Mouse (Mus musculus) heart, adult 2 months (tissue): ENCODE data around the gene Fam136a. TPM values are rescaled to one million over a fixed set of nuclear protein-coding genes. Genes with fewer than 3 reads are reported as not detected.

Experiments
- DNase-seq, 2 experiments: peaks; one replicate each; pipeline ENCODE4 v3.0.0; 2021
- H3K27ac ChIP-seq: fragments of 200-600 bp; 2 replicates; pipeline ENCODE4 v1.8.1; 2022
- H3K27me3 ChIP-seq: fragments of 200-500 bp; 2 replicates; pipeline ENCODE4 v1.6.1; 2012; ENCODE audit warnings: mild to moderate bottlenecking, low read length, inconsistent platforms, mixed read lengths; ENCODE audit not compliant: control insufficient read depth, insufficient read depth
- H3K36me3 ChIP-seq: fragments of 200-500 bp; 2 replicates; pipeline ENCODE4 v1.6.1; 2012; ENCODE audit warnings: low read length, inconsistent platforms; ENCODE audit not compliant: control insufficient read depth, insufficient read depth
- H3K4me1 ChIP-seq: fragments of 200-500 bp; 2 replicates; pipeline ENCODE4 v1.6.1; 2011; ENCODE audit warnings: low read length; ENCODE audit not compliant: control insufficient read depth, insufficient read depth
- H3K4me3 ChIP-seq: fragments of 200-600 bp; 2 replicates; pipeline ENCODE4 v1.8.1; 2022
- H3K79me2 ChIP-seq: fragments of 200-500 bp; replicated peaks from 2 replicates; pipeline ENCODE4 v1.6.1; 2012; ENCODE audit warnings: mild to moderate bottlenecking, inconsistent platforms, low read length, moderate library complexity, mixed read lengths; ENCODE audit not compliant: control insufficient read depth, insufficient read depth
- H3K9ac ChIP-seq: fragments of 200-500 bp; 2 replicates; pipeline ENCODE4 v1.6.1; 2012; ENCODE audit warnings: low read depth, mild to moderate bottlenecking, control low read depth, inconsistent platforms, low read length, mixed read lengths
- CTCF ChIP-seq: fragments of 200-600 bp; IDR thresholded peaks from 2 replicates; pipeline ENCODE4 v1.8.1; 2022; ENCODE audit warnings: antibody characterized with exemption, mild to moderate bottlenecking, moderate library complexity
- EP300 ChIP-seq: fragments of 200-500 bp; IDR thresholded peaks from 2 replicates; pipeline ENCODE4 v1.6.1; 2011; ENCODE audit warnings: low read depth, low read length, control low read depth; ENCODE audit not compliant: insufficient read depth
- POLR2A ChIP-seq: fragments of 200-500 bp; IDR thresholded peaks from 2 replicates; pipeline ENCODE4 v1.6.1; 2011; ENCODE audit warnings: mild to moderate bottlenecking, low read depth, low read length, control low read depth; ENCODE audit not compliant: insufficient read depth
- WGBS: fragments of 180-500 bp; shearing (Covaris S2); methylation state at CpG from one replicate; pipeline ENCODE4 v1.1.7; 2018; 5-methylcytosine and 5-hydroxymethylcytosine counted together
- intact Hi-C: fragments of 180-260 bp; cut with DNase I; formaldehyde crosslinking; loops from one replicate; pipeline ENCODE4 v1.15.1; 2025
- polyA plus RNA-seq: library from polyadenylated mRNA; depleted of rRNA; stranded (reverse); fragments of >200 nt; gene quantifications from 2 replicates; pipeline ENCODE4 v1.2.3, GENCODE M21; 2012
- total RNA-seq, 2 experiments: library from RNA; stranded (reverse); gene quantifications; 2 replicates each; pipeline ENCODE4 v1.2.3; 2021

Fam136a gene
- total and polyA plus RNA-seq, 3 experiments: 15.8 to 29.3 (median 29.3) TPM

DNA sequence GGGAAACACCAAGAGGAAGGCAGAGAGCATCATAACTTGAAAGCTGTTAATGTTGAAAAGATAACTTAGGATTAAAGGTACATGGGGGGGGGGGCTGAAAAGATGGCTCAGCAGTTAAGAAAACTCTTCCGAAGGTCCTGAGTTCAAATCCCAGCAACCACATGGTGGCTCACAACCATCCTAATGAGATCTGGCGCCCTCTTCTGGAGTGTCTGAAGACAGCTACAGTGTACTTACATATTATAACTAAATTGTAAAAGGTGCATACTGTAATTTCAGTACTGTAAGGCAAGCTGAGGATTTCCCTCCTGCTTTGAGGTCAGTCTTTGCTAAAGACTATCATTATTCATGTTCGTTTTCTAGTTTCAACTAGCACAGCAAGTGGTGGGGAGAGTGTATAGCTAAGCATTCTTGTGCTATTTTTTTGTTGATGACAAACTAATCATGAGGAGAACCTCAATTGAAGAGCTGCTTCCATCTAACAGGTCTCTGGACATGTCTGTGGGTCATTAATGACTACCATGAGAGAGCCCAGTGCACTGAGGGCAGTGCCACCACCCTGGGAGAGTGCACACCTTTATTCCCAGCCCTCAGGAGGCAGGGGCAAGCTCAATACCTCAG, 4.8 kb downstream of the Fam136a start:
- H3K27ac ChIP-seq: no peak overlapping the region
- intact Hi-C loops: loop anchor here (2.0 to 10.0 kb wide), 2 partner anchors 27 to 425 kb away; partner anchors contain the start of gene Pcyox1
- 0 out of 2 replicates have a peak, but pooled peaks cover 1% of the 10 kb centered on the region for H3K79me2 ChIP-seq
- no peaks in the 10 kb centered on the region for H3K36me3 ChIP-seq
- H3K4me3 ChIP-seq: no peak overlapping the region
- no peak for TF ChIP-seq EP300
- TF ChIP-seq POLR2A: 0 out of 2 replicates have a peak, but pooled peaks have one; percentile 32
- TF ChIP-seq CTCF: peak; percentile 60
- no peak for DNase-seq
- H3K4me1 ChIP-seq: peaks cover 7% of the 10 kb centered on the region
- peak overlapping the region; percentile 37; the same call in 1 of the 2 replicates for H3K9ac ChIP-seq
- no peaks in the 10 kb centered on the region for H3K27me3 ChIP-seq
- WGBS: 61% methylated on average over 3 of the region's 3 CpGs

DNA sequence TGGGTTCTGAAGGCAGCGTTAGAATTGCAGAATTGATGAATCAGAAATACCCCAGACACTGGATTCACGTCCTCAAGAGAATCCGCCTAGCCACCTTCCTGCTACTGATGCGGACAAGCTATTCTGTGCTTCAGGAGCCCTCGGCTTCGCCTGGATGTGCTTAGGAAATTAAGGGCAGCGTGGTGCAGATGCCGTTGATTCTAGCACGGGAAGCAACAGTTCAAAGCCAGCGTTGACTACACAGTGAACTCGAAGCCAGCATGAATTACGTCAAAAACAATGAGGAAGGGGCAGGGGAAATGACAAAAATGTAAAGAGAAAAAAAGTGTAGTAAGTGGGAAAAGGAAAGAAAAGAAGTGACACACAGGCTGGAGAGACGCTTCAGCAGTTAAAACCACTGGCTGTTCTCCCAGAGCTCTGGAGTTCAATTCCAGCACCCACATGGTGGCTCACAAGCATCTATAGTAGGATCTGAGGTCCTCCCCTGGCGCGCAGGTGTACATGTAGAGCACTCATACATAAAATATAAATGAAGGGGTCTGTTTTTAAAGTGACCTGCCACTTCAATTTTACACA, 5.4 kb downstream of the Fam136a start, which contains the start of gene Snrpg:
Snrpg (plus strand) TSS at position 541 of the 576 bp plus-strand sequence.
- peak within 1 kb of the TSS; percentile 80 for H3K9ac ChIP-seq
- H3K27ac ChIP-seq: peak within 1 kb of the TSS; percentile 85
- WGBS: 14% methylated on average over 15 of the region's 15 CpGs
- H3K4me3 ChIP-seq: peak within 1 kb of the TSS; percentile 78
- no peaks in the 10 kb centered on the region for H3K36me3 ChIP-seq
- H3K79me2 ChIP-seq: 0 out of 2 replicates have a peak, but pooled peaks cover 1% of the 10 kb centered on the region
- H3K27me3 ChIP-seq: no peaks in the 10 kb centered on the region
- intact Hi-C loops: loop anchor here (2.0 to 10.0 kb wide), 2 partner anchors 26 to 426 kb away; partner anchors contain the start of gene Pcyox1
- peaks cover 7% of the 10 kb centered on the region for H3K4me1 ChIP-seq
- TF ChIP-seq EP300: no peak
- TF ChIP-seq POLR2A: no peak; the same call in 1 of the 2 replicates
- TF ChIP-seq CTCF: no peak
- no peak for DNase-seq

DNA sequence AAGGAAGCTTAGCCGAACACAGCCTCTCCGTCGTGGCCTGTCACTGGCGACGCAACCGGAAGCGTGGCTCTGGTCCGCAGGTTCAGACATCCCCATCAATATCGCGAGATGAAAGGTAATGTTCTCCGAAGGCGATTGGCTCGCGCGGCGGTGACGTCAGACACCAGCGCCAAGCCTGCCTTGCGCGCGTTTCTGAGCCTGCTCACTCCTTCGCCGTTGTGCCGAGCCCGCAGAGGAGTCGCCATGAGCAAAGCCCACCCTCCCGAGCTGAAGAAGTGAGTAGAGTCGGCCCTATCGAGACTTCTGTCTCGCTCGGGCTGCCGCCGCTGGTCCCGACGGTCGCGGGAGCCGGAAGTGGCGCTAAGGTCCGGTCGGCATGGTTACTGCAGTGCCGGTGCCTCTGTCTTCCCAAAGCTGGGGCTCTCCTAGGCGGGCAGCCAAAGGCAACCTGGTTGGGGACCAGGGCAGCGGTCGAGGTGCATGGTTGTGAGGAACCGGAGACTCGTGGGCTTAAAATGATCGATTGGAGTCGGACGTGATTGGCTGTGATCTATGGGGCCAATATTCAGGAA, 6.0 kb downstream of the Fam136a start:
- under 1% methylated on average over 50 of the region's 50 CpGs for WGBS

DNA sequence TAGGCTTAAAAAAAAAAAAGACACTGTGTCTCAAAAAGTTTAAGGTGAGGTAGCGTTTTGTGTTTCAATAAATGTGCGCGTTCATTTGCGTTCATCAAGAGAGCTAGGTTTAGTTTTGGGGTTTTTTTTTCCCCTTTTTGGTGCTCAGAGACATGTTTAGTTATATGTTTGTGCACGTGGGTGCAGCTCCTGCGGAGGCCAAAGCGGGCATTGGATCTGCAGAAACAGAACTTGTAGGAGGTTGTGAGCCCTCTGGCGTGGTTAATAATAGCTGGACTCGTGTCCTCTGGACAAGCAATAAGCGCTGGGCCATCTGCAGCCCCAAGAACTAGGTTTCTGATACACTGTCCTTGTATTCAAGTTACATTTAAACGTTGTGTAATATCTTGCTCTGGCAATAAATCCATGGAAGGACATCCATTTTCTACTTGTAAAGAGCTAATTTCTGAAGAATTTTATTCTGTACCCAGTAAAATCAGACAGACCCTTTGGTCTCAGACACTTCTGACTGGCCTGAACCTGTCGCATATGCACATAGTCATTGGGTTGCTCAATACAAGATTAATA, 6.6 kb downstream of the Fam136a start:
- intact Hi-C loops: loop anchor here (2.0 to 10.0 kb wide), 2 partner anchors 25 to 427 kb away; partner anchors contain the start of gene Pcyox1

More for the DNA sequence above, 6.0 kb downstream of the Fam136a start:
- peak; percentile 96 for DNase-seq
- H3K79me2 ChIP-seq: 0 out of 2 replicates have a peak, but pooled peaks cover 1% of the 10 kb centered on the region
- peak overlapping the region; percentile 85 for H3K27ac ChIP-seq
- H3K36me3 ChIP-seq: no peaks in the 10 kb centered on the region
- no peak for TF ChIP-seq CTCF
- TF ChIP-seq EP300: peak; percentile 89
- peak; percentile 99 for TF ChIP-seq POLR2A
- no peaks in the 10 kb centered on the region for H3K27me3 ChIP-seq
- H3K4me1 ChIP-seq: peaks cover 7% of the 10 kb centered on the region
- H3K4me3 ChIP-seq: peak overlapping the region; percentile 78
- intact Hi-C loops: loop anchor here (2.0 to 10.0 kb wide), 2 partner anchors 25 to 427 kb away; partner anchors contain the start of gene Pcyox1
- H3K9ac ChIP-seq: peak overlapping the region; percentile 80

DNA sequence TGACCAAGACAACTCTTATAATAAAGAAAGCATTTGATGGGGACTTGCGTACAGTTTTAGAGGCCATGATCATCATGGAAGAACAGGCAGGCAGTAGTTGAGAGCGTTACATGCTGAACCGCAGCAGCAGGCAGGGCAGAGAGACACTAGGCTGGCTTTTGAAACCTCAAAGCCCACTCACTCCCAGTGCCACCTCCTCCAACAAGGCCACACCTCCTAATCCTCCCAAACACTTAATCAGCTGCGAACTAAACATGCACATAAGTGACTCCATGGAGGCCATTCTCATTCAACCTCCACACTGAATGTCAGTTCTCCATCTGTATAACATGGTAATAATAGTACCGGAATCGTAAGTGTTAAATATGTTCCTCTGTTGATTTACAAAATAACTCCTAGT, 8.1 kb downstream of the Fam136a start:
- TF ChIP-seq CTCF (no peak), POLR2A (no peak), EP300 (no peak)
- H3K36me3 ChIP-seq: no peaks in the 10 kb centered on the region
- H3K9ac ChIP-seq: no peak overlapping the region
- DNase-seq: no peak
- 93% methylated on average over 6 of the region's 6 CpGs for WGBS
- H3K4me3 ChIP-seq: no peak overlapping the region
- peaks cover 7% of the 10 kb centered on the region for H3K4me1 ChIP-seq
- H3K27ac ChIP-seq: no peak overlapping the region
- intact Hi-C loops: loop anchor here (10.0 kb wide), 1 partner anchor 429 kb away; no protein-coding TSS in a partner anchor
- H3K79me2 ChIP-seq: 0 out of 2 replicates have a peak, but pooled peaks cover 1% of the 10 kb centered on the region
- no peaks in the 10 kb centered on the region for H3K27me3 ChIP-seq

More for the DNA sequence above, 6.6 kb downstream of the Fam136a start:
- 3% methylated on average over 12 of the region's 12 CpGs for WGBS
- H3K79me2 ChIP-seq: 0 out of 2 replicates have a peak, but pooled peaks cover 1% of the 10 kb centered on the region
- H3K36me3 ChIP-seq: no peaks in the 10 kb centered on the region
- H3K4me3 ChIP-seq: peak overlapping the region; percentile 78
- H3K4me1 ChIP-seq: peaks cover 7% of the 10 kb centered on the region
- no peaks in the 10 kb centered on the region for H3K27me3 ChIP-seq
- H3K27ac ChIP-seq: peak overlapping the region; percentile 85
- H3K9ac ChIP-seq: peak overlapping the region; percentile 80
- TF ChIP-seq EP300: no peak
- TF ChIP-seq CTCF: no peak
- no peak for TF ChIP-seq POLR2A
- no peak for DNase-seq
